Mouse (Mus musculus): ENCODE measurements around the gene Gdf2. TPM values are rescaled to one million over a fixed set of nuclear protein-coding genes. Genes with fewer than 3 reads are reported as not detected.
A peak's percentile ranks its signal among the peaks of the same experiment; 100 is the strongest.

The Gdf2 gene
- total RNA-seq (2021), result not detected

DNA sequence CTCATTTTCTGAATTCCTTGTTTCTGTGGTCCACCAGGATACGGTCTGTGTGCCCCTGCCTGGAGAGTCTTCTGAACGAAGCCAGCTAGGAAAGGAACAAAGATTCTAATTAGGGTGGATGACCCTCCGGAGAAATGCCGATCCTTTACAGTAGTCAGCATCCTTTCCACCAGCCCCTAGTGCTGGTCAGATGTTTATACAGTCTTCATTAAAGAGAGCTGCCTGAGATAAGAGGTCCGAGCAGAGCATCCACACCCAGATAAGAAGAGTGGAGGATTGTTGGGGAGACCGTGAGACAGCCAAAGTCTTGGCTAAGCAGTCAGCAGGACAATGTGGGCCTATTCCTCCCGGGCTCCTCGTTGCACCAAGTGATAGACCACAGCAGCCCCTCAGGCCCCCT is at the start of gene Gdf2:
Gdf2 (plus strand) TSS at position 301 of the 400 bp plus-strand sequence.
- no peak for DNase-seq (ENCODE audit: extremely low spot score in 1 of 2, low spot score in 1 of 2)

DNA sequence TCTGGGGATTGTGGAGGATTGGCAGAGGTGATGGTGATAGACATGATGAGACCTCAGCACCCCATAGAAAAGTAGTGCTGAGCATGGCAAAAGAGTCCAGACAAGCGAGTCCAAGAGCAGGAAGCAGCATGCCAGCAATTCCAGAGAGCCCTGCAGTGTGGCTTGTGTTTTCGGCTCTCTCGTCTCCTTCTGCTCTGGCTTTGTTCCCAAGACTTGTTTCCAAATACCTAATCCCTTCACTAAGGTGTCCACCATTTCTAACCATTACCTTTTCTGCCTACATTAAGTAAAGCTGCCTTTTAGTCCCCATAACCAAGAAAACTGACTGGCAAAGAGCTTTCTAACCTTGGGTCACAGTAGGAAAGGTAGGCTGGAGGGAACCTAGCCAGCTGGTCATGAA is 49.3 kb upstream of the Gdf2 start:
- no peak for DNase-seq (ENCODE audit: extremely low spot score in 1 of 2, low spot score in 1 of 2)

DNA sequence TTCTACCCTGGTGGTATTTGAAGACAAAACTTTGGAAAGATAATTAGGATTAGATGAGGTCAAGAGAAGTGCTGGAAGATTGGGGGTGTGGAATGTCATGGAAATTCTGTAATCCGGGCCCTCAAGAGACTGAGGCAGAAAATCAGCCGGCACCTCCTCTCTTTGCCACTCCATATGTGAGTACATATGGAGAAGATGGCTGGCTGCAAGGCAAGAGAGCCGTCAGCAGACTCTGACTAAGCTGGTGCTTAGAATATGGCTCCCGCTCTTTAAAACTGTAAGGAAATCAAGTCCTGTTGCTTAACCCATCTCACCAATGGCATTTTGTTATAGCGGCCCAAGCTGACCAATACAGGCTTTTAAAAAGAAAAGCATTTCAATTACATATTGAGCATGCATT is 45.1 kb upstream of the Gdf2 start:
- DNase-seq (ENCODE audit: extremely low spot score in 1 of 2, low spot score in 1 of 2), result no peak

DNA sequence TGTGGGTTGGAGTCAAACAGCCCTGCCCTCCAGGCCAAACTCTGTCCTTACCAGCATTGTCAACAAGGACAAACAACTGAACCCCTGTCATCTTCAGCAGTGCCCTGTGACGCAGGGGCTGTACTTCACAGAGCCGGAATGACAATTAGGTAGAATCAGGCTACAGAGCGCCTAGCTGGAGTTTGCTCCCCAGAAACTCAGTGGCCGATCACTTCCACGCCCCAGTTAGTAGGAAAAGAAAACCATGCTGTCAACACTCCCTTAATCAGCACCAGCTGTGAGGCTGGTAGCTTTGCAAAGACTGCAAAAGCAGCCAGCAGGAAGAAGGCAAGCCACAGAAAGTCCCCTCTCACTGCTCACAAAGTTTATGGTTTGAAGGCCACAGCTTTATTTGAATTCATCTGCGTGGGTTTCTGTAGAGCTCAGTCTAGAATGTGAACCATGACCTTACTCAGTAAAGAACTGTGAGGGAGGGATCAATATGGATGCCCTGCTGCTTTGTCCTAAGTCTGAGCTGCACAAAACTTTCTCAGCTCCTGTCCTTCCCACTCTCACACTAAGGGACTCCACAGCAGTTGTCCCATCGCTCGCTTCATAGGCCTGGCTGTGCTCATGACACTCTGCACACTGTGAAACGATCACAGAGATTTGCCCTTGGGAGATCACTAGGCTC is 44.1 kb upstream of the Gdf2 start:
- DNase-seq (ENCODE audit: extremely low spot score in 1 of 2, low spot score in 1 of 2), result no peak

DNA sequence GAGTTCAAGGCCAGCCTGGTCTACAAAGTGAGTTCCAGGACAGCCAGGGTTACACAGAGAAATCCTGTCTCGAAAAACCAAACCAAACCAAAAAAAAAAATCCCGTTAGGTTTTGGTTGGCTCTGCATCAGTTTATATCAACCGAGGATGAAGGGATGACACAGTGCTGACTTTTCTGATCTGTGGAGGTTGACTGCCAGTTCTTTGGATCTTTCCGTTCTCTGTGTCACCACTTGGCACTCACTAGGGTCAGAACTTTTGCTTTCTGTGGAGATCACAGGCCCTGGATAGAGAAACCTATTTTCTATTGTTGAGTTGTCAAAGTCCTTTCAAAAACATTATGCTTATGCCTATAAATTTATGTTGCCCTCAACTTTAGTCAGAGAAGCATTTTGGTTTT is 38.1 kb upstream of the Gdf2 start:
- no peak for DNase-seq (ENCODE audit: extremely low spot score in 1 of 2, low spot score in 1 of 2)

DNA sequence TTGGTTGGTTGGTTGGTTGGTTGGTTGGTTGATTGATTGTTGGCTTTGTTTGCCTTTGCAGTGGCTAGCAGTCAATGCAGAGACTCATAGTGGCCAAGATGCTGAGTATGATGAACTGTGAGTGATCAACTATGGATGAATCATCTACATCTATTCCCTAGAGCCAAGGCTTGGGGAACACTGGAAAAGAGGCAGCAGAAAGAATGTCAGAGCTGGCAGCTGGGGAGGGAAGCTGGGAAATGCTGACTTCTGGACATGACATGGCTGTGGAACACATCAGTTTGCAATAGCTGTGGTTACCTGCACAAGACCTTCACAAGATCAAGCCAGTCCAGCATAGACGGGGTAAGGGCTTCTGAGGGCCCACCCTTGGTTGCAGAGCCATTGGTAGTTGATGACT is 37.6 kb upstream of the Gdf2 start:
- no peak for DNase-seq (ENCODE audit: extremely low spot score in 1 of 2, low spot score in 1 of 2)

DNA sequence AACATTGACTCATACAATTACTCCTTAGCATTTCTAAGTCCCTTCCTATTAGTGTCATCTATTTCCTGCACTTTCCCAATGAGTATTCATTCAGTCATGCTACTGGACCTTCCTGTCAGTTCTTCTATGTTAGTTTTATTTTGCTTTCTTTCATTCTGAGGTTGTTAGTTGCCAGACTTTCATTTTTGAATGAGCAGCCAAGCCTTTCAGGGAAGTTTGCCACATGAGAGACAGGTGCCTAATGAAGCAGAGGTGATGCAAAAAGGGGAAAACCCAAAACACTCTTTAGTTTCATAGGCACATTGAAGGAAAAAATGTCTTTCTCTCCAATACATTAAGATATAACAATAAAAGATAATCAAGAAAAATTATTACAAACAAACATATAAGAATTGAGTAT is 36.0 kb upstream of the Gdf2 start:
- no peak for DNase-seq (ENCODE audit: extremely low spot score in 1 of 2, low spot score in 1 of 2)

DNA sequence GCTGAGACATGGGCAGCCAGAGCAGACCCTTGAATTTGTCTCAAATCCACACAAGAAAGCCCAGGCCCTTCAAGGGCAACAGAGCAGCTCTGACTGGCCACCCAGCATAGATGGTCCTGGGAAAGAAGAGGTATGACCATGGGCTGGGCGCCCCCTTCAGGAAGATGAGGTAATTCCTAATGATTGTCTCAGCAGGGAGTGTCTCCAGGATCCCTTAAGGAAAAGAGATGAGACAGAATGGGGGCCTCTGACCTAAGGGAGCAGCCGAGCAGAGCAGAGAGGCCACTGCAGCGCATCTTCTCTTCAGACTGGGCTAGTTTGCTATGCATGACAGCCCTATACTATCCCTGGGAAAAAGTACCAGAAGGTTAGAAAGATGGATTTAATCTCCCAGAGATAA is 27.1 kb upstream of the Gdf2 start:
- DNase-seq (ENCODE audit: extremely low spot score in 1 of 2, low spot score in 1 of 2), result peak in 1 of 2 experiments; percentile 62

DNA sequence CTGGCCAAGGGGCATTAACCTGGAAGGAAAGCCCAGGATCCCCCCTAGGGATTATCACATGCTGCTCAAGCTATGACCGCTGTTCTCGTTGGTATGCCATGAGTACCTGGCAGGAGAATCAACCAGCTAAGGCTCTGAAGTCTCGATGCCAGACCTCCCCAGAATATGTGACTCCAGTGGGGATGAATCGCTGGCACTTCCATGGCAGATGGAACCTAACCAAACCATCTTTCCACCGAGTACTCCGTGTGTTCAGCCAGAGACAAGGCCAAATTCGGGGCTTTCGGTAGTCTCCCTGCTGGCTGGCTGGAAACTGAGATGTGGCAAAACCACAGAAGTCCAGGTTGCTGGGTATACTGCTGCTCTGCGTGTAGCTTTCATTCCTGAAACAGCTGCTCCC is 26.6 kb upstream of the Gdf2 start:
- DNase-seq (ENCODE audit: extremely low spot score in 1 of 2, low spot score in 1 of 2), result no peak

DNA sequence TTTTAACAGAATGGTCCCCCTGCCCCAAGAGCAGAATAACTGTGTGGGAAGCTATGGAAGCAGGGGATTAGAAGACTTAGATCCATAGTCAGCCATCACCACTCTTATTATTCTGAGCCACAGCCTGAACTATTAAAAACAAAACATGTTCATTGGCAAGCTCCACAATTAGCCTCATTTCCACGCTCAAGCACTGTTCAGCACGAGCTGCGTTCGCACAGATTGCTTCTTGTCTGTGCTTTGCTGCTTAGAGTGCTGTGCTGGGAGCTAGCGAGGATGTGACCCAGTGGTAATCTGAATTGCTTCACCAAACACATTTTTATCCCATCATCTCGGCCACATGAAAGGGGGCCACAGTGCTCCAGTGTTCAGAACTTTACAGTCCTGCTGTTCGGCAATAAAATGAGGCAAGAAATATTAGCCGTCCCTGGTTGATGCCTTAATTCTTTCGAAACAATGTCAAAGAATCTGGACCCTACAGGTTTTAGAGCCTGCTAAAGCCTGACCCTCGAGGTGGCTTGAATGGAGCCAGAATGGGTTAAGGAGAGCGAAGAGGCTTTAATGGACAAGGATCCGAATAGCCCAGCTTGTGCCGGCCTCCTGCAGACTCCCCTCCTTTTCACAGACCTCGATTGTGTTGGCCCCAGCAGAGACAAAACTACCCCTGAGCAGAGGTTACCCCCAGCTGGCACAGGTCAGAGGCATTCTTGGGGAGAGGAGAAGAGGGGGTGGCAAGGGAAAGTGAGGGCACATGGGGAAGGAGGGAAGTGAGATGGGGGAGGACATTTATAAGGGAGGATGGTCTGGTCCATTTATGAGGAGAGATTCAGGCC is 19.9 kb upstream of the Gdf2 start:
- peak in 1 of 2 experiments; percentile 27 for DNase-seq (ENCODE audit: extremely low spot score in 1 of 2, low spot score in 1 of 2)

DNA sequence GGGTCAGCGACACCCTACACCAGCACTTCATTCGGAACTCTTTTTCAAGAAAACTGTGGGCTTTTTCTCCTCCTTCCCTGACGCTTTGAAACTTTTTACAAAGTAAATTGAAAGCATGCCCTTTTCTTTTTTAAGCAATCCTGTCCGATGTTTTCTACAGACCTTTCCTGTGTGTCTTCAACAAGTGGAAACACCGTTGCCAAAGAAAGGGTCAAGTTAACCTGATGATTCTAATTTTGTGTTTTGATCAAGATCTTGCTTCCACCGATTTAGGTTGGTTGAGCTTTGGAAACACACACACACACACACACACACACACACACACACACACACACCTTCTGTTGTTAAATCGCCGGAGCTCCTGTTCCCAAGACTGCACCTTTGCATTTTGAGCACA is 18.1 kb upstream of the Gdf2 start:
- no peak for DNase-seq (ENCODE audit: extremely low spot score in 1 of 2, low spot score in 1 of 2)

DNA sequence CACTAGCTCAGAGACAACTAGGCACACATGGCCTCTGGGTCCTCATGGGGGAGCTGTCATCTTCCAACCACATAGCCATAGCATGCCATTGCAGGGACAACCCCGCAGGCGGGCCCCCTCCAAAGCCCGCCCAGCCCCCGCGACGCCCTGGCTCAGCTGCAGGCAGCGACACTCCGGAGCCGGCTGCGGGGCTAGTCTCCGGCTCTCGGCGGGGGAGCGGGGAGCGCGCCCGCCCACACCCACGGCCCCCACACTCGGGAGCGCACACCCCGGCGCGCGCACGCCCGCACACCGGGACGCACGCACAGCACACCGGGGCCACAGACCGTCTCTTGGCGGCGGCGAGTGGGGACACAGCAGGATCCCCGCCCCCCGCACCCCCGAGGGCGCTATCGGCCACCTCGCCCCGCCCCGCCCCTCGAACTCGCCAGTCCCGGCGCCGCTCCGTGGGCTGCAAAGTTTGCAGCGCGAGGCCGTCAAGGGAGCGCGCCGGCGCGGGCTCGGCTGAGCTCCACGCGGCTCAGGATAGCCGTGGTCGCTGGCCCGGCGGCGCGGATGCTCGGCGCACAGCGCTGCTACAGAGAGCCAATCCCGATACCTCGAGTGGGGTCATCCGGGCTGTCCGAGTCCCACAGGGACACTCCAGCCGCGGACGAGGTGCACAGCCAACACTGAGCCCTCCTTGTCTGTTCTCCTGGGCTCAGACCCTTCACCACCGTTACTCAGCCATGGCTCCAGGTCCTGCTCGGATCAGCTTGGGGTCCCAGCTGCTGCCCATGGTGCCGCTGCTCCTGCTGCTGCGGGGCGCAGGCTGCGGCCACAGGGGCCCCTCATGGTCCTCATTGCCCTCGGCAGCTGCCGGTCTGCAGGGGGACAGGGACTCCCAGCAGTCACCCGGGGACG is 17.4 kb upstream of the Gdf2 start, which contains the start of gene Gdf10:
Gdf10 (plus strand) TSS at position 420 of the 903 bp plus-strand sequence.
- peak in 1 of 2 experiments; percentile 30 for DNase-seq (ENCODE audit: extremely low spot score in 1 of 2, low spot score in 1 of 2)

DNA sequence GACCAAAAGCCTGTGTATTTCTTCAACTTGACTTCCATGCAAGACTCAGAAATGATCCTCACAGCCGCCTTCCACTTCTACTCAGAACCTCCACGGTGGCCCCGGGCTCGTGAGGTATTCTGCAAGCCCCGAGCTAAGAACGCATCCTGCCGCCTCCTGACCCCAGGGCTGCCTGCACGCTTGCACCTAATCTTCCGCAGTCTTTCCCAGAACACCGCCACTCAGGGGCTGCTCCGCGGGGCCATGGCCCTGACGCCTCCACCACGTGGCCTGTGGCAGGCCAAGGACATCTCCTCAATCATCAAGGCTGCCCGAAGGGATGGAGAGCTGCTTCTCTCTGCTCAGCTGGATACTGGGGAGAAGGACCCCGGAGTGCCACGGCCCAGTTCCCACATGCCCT is 9.0 kb upstream of the Gdf2 start:
- DNase-seq (ENCODE audit: extremely low spot score in 1 of 2, low spot score in 1 of 2), result no peak

DNA sequence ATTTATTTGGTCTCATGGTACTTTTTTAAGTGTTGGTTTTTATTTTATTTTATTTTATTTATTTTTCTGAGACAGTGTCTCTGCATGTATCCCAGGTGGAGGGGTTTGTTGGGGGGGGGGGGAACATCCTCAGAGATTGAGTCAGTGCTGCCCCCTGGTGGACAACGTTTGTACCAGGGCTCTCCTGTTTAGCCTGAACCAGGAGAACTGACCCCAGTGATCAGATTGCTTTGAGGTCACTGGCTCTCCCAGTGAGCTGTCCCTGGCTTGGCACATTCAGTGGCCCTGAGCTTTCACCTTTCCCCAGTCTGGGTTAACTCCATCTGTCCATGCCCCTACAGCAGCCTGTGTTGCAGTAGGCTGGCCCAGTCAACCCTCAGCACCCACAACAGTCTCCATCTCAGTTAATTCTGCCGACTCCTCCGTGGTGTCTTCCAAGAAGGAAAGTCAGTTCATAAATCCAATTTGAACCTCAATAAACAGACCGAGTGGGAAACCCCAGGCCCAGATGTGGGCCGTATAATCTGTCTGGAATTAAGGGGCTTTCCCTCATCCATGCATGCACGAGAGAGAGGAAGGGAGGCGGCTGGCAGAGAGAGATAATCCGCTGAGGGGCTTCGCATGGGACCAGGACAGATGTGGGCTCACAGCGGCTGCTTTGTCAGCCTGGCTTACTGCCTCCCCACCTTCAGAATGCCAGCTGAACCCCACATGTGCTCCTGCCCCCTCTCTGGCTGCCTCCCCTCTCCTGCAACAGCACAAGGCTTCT is 7.7 kb upstream of the Gdf2 start:
- peak; percentile 72 to 90 for DNase-seq (ENCODE audit: extremely low spot score in 1 of 2, low spot score in 1 of 2)

DNA sequence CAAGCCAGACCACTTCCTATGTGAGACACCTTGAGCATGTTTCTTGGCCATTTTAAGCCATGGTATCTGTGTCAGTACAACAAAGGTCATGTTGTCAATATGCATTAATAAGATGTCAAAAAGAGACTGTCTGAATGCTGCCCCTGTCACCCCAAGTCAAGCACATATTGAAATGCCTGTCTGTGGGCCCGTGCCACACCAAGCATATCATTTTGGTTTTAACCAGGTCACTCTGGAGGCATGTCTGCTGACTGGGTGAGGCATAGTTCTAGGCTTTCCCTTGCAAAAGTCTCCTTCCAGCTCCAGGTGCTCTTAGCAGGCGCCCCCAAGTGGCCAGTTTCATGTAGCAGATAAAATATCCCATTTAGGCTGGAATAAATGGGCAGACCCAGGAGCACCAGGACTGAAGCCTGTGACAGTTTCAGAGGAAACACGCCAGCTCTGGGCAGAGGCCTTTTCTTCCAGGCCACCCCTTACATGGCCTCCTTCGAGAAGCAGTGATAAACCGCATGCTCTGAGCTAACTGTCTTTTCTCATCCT is 7.0 kb upstream of the Gdf2 start:
- DNase-seq (ENCODE audit: extremely low spot score in 1 of 2, low spot score in 1 of 2), result peak; percentile 46 to 83

DNA sequence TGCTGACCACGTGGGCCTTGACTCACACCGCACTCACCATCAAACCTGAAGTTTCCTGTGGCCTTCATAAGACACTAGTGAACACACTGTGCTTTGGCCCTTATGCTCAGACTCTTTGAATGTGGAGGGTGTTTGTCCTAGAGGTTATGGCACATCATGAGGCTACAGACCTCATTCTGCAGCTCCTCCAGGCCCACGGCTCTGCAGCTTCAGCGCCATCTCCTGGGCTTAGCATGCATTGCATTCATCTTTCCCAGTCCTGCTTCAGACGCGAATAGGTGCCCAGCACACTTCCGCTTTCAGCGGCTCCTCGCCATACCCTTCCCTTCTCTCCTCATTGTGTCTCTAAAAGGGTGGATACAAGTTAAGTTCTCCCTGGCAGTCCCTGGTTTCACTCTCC is 1.7 kb upstream of the Gdf2 start:
- DNase-seq (ENCODE audit: extremely low spot score in 1 of 2, low spot score in 1 of 2), result peak; percentile 73 to 86

DNA sequence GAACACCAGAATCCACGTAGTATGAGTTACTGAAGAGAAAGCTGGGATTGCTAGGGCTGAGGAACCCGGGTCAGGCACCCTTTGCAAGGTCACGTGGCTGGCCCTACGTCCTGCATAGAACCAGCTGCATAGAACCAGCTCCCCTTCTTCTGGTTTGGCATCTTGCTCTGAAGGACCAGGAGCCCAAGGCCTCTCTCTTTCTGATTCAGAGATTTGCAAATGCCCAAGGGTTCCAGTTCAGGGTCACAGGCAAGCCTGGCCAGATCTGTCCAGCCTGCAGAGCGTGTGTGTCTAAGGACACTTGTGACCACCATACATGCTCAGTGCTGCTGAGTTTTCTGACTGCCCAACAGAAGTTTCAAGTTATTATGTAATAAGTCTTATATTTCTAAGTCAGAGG is 1.4 kb downstream of the Gdf2 start:
- DNase-seq (ENCODE audit: extremely low spot score in 1 of 2, low spot score in 1 of 2), result no peak

DNA sequence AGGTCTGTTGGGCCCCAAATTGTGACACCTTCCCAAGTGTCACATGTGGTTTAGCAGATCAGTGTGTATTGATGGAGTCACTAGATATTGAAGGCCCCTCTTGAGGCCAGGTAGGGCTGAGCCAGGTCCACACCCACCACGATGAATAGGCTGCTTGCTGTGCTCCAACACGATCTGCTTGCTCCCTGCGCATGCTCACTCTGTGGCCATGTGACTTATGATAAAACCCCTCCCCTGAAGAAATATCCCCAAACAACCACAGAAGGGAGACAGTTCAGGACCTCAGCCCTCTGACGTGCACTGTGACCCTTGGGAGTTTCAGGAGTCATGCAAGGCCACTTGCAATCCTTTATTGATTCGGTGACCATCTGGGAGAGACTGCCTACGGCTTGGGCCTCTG is 5.3 kb downstream of the Gdf2 start:
- DNase-seq (ENCODE audit: extremely low spot score in 1 of 2, low spot score in 1 of 2), result no peak

DNA sequence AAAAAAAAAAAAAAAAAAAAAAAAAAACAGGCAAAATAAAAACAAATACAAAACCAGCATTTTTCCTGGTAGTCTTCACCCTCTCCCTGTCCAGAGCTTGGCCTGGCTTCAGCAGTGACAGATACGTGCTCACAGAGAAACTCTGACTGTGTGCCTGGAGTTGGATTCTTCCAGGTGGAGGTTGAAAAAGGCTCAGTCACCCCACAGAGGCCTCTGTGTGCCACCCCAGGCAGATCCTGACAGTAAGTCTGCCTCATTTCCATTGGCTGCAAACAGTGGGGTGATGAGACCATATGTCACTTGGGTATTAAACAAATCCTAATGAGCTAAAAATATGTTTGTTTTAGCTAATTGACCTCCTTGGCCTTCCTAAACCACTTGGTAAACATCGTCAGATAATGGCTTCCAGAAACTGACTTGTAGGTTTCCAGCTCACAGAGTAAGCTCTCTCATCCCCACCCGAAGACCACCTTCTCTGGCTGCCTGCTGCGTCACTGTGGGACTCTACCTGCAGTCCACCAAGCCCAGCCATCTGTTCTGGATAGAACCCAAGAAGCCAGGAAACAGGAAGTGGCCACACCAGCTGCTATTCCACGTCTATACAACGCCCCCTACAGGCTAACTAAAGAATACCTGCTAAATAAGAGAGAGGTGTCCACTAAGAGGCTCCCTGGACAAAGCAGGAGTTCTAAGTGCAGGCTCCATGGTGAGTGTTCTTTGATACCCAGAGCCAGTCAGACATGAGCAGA is 11.6 kb downstream of the Gdf2 start:
- DNase-seq (ENCODE audit: extremely low spot score in 1 of 2, low spot score in 1 of 2), result no peak

Measured in layer of hippocampus, postnatal 25 days (tissue).